Mouse (Mus musculus) heart, postnatal 0 days (tissue): ENCODE measurements at regions not wholly inside any gene's neighbourhood (a gene's known extent, or its start where the extent isn't known, plus 50 kb on each side); places are given as distances from the start of the nearest gene placed in this dataset.

Experiments
- ATAC-seq: fragments of 200-750 bp; cut with Nextera tagmentation; 2 replicates; pipeline ENCODE4 v1.8.0; 2017; ENCODE audit warnings: low read depth, moderate number of reproducible peaks, moderate library complexity; ENCODE audit not compliant: insufficient read depth
- DNase-seq: peaks from one replicate; pipeline ENCODE4 v3.0.0-alpha.2; 2016; ENCODE audit warnings: low spot score
- H3K27ac ChIP-seq: fragments of 300-500 bp; sonication (generic); 2 replicates; pipeline ENCODE4 v1.5.1; 2014; ENCODE audit warnings: low read depth, mild to moderate bottlenecking
- H3K27me3 ChIP-seq: fragments of 300-500 bp; sonication (generic); 2 replicates; pipeline ENCODE4 v1.6.1; 2014; ENCODE audit warnings: low read length, mixed read lengths; ENCODE audit not compliant: control insufficient read depth, insufficient read depth
- H3K36me3 ChIP-seq: fragments of 300-500 bp; sonication (generic); replicated peaks from 2 replicates; pipeline ENCODE4 v1.6.1; 2014; ENCODE audit warnings: low read length, mixed read lengths; ENCODE audit not compliant: control insufficient read depth, insufficient read depth
- H3K4me1 ChIP-seq: fragments of 300-500 bp; sonication (generic); 2 replicates; pipeline ENCODE4 v1.6.1; 2014; ENCODE audit warnings: antibody characterized with exemption; ENCODE audit not compliant: control insufficient read depth, insufficient read depth
- H3K4me2 ChIP-seq: fragments of 300-500 bp; sonication (generic); 2 replicates; pipeline ENCODE4 v1.6.1; 2014; ENCODE audit warnings: low read depth, mild to moderate bottlenecking, low read length, moderate library complexity
- H3K4me3 ChIP-seq: fragments of 300-500 bp; sonication (generic); 2 replicates; pipeline ENCODE4 v1.5.1; 2014; ENCODE audit warnings: low read depth, low read length
- H3K9ac ChIP-seq: fragments of 300-500 bp; sonication (generic); replicated peaks from 2 replicates; pipeline ENCODE4 v1.6.1; 2014; ENCODE audit warnings: low read depth, low read length, mixed read lengths
- H3K9me3 ChIP-seq: fragments of 300-500 bp; sonication (generic); replicated peaks from 2 replicates; pipeline ENCODE4 v1.6.1; 2016; ENCODE audit warnings: low read length; ENCODE audit not compliant: control insufficient read depth
- CTCF ChIP-seq: IDR thresholded peaks from 2 replicates; pipeline ENCODE4 v1.5.1; 2016; ENCODE audit warnings: antibody characterized with exemption, control low read depth, low read depth
- EP300 ChIP-seq: IDR thresholded peaks from 2 replicates; pipeline ENCODE4 v1.6.1; 2016; ENCODE audit warnings: antibody characterized with exemption, low read depth
- WGBS: fragments of 180-500 bp; shearing (Covaris S2); extraction: QIAGEN DNeasy Blood & Tissue Kit; methylation state at CpG from one replicate; pipeline ENCODE4 v1.1.7; 2014; 5-methylcytosine and 5-hydroxymethylcytosine counted together

GRCm38 (mm10) chr17:9600459-9600858 lies 69.1 kb downstream of the Pabpc6 start:
- no peak overlapping the region for H3K4me3 ChIP-seq
- DNase-seq (peak; percentile 12), ATAC-seq (no peak)
- H3K4me1 ChIP-seq: no peaks in the 10 kb centered on the region
- TF ChIP-seq EP300 (no peak), CTCF (peak; percentile 20)
- no peaks in the 10 kb centered on the region for H3K36me3 ChIP-seq
- H3K4me2 ChIP-seq: no peak overlapping the region
- WGBS: 63% methylated on average over 2 of the region's 2 CpGs
- no peak overlapping the region for H3K27ac ChIP-seq
- H3K9me3 ChIP-seq: no peaks in the 10 kb centered on the region
- H3K9ac ChIP-seq: no peak overlapping the region
- H3K27me3 ChIP-seq: no peaks in the 10 kb centered on the region
